Mouse (Mus musculus): Measurements from ENCODE around the gene Gm49384. TPM values are rescaled to one million over a fixed set of nuclear protein-coding genes. Genes with fewer than 3 reads are reported as not detected.
A peak's percentile ranks its signal among the peaks of the same experiment; 100 is the strongest.

Gm49384 gene
- polyA plus RNA-seq, 1 experiment from 2014 or later: 24.7 TPM

- peak; percentile 82 for ATAC-seq
- Histone ChIP-seq H3K27ac (peak overlapping the region; percentile 92), H3K36me3 (no peaks in the 10 kb centered on the region), H3K4me2 (replicated peaks) (peak overlapping the region; percentile 93), H3K27me3 (replicated peaks) (no peaks in the 10 kb centered on the region), H3K9ac (peak overlapping the region; percentile 70), H3K4me1 (replicated peaks) (peaks cover 13% of the 10 kb centered on the region; the same call in 1 of the 2 replicates), H3K9me3 (no peaks in the 10 kb centered on the region), H3K4me3 (replicated peaks) (peak overlapping the region; percentile 69)
- under 1% methylated on average over 94 of the region's 94 CpGs for WGBS
Observed at GRCm38 (mm10) chr12:69197378-69198163, 6.5 kb downstream of the Gm49384 start.

GRCm38 (mm10) chr12:69196444-69197377, 7.4 kb downstream of the Gm49384 start, which contains the start of gene Gm49383:
Gm49383 (minus strand) TSS chr12:69197104.
- peaks cover 13% of the 10 kb centered on the region; the same call in 1 of the 2 replicates for H3K4me1 ChIP-seq (replicated peaks)
- H3K27me3 ChIP-seq (replicated peaks): no peaks in the 10 kb centered on the region
- peak within 1 kb of the TSS; percentile 92 for H3K27ac ChIP-seq
- H3K4me3 ChIP-seq (replicated peaks): peak within 1 kb of the TSS; percentile 69
- no peaks in the 10 kb centered on the region for H3K36me3 ChIP-seq
- H3K4me2 ChIP-seq (replicated peaks): peak within 1 kb of the TSS; percentile 93
- no peaks in the 10 kb centered on the region for H3K9me3 ChIP-seq
- peak within 1 kb of the TSS; percentile 70 for H3K9ac ChIP-seq
- peak; percentile 86 for ATAC-seq
- WGBS: under 1% methylated on average over 75 of the region's 75 CpGs

- Histone ChIP-seq H3K4me1 (replicated peaks) (no peaks in the 10 kb centered on the region), H3K4me3 (replicated peaks) (no peak overlapping the region), H3K27me3 (replicated peaks) (no peaks in the 10 kb centered on the region), H3K9ac (no peak overlapping the region), H3K27ac (no peak overlapping the region), H3K9me3 (no peaks in the 10 kb centered on the region), H3K36me3 (0 out of 2 replicates have a peak, but pooled peaks cover 6% of the 10 kb centered on the region), H3K4me2 (replicated peaks) (no peak overlapping the region)
- 95% methylated on average over 2 of the region's 2 CpGs for WGBS
- no peak for ATAC-seq
Observed at GRCm38 (mm10) chr12:69192637-69193036, 11.4 kb downstream of the Gm49384 start.

GRCm38 (mm10) chr12:69191396-69191795, 12.7 kb downstream of the Gm49384 start:
- no peak overlapping the region for H3K4me2 ChIP-seq (replicated peaks)

DNA sequence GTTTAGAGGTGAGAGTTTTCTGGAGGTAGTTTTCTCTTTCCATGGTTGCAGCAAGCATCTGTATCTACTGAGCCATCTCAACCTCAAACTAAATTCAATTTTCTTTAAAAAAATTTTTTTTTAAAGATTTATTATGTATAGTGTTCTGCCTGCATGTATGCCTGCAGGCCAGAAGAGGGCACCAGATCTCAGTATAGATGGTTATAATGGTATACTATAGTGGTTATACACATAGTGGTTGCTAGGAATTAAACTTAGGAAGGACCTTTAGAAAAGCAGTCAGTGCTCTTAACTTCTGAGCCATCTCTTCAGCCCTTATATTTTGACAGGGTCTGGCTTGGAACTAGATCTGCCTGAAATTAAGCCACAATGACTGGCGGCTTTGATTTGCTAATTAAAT, 13.5 kb downstream of the Gm49384 start:
- Histone ChIP-seq H3K9ac (no peak overlapping the region), H3K4me2 (replicated peaks) (no peak overlapping the region), H3K27ac (no peak overlapping the region), H3K9me3 (no peaks in the 10 kb centered on the region), H3K27me3 (replicated peaks) (no peaks in the 10 kb centered on the region), H3K4me1 (replicated peaks) (peaks cover 9% of the 10 kb centered on the region; the same call in 1 of the 2 replicates), H3K36me3 (0 out of 2 replicates have a peak, but pooled peaks cover 6% of the 10 kb centered on the region), H3K4me3 (replicated peaks) (no peak overlapping the region)
- ATAC-seq: no peak
- 100% methylated on average over 1 of the region's 1 CpGs for WGBS

More at GRCm38 (mm10) chr12:69191396-69191795, 12.7 kb downstream of the Gm49384 start:
- no peak overlapping the region for H3K27ac ChIP-seq
- H3K27me3 ChIP-seq (replicated peaks): no peaks in the 10 kb centered on the region
- 0 out of 2 replicates have a peak, but pooled peaks cover 6% of the 10 kb centered on the region for H3K36me3 ChIP-seq
- no peaks in the 10 kb centered on the region for H3K9me3 ChIP-seq
- 85% methylated on average over 5 of the region's 5 CpGs for WGBS
- no peak for ATAC-seq
- H3K4me1 ChIP-seq (replicated peaks): peaks cover 8% of the 10 kb centered on the region; the same call in 1 of the 2 replicates
- H3K4me3 ChIP-seq (replicated peaks): no peak overlapping the region
- no peak overlapping the region for H3K9ac ChIP-seq

DNA sequence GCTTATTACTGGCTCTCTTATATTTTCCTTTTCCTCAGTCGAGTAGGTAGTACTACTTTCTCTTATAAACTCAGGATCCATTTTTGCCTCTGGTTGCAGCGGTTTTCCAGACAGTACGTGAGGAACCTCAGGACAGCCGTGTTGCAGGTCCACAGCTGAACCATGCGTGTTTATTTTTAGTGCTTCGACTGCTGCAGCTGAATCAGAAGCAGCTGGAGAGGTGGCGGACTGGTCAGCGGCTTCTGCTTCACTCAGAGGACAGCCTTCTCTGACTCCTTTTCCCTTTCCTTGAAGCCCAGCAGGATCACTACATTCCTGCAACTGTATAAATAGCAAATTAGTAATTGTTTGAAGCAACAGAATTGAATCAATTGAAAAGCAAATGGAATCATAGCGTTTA, 14.0 kb downstream of the Gm49384 start:
- ATAC-seq: no peak
- Histone ChIP-seq H3K9me3 (no peaks in the 10 kb centered on the region), H3K9ac (no peak overlapping the region), H3K4me1 (replicated peaks) (peaks cover 10% of the 10 kb centered on the region; the same call in 1 of the 2 replicates), H3K4me2 (replicated peaks) (no peak overlapping the region), H3K4me3 (replicated peaks) (no peak overlapping the region), H3K27ac (no peak overlapping the region), H3K36me3 (0 out of 2 replicates have a peak, but pooled peaks cover 6% of the 10 kb centered on the region), H3K27me3 (replicated peaks) (no peaks in the 10 kb centered on the region)
- 81% methylated on average over 9 of the region's 9 CpGs for WGBS

GRCm38 (mm10) chr12:69186811-69187471, 17.1 kb downstream of the Gm49384 start:
- Histone ChIP-seq H3K4me3 (replicated peaks) (0 out of 2 replicates have a peak overlapping the region, but pooled peaks have one; percentile 2), H3K4me2 (replicated peaks) (peak overlapping the region; percentile 35; the same call in 1 of the 2 replicates)

GRCm38 (mm10) chr12:69185371-69185770, 18.7 kb downstream of the Gm49384 start:
- no peaks in the 10 kb centered on the region for H3K9me3 ChIP-seq
- peak overlapping the region; percentile 82 for H3K4me3 ChIP-seq (replicated peaks)

More at GRCm38 (mm10) chr12:69186811-69187471, 17.1 kb downstream of the Gm49384 start:
- Histone ChIP-seq H3K4me1 (replicated peaks) (peaks cover 10% of the 10 kb centered on the region; the same call in 1 of the 2 replicates), H3K36me3 (0 out of 2 replicates have a peak, but pooled peaks cover 6% of the 10 kb centered on the region), H3K9ac (no peak overlapping the region), H3K27me3 (replicated peaks) (no peaks in the 10 kb centered on the region), H3K9me3 (no peaks in the 10 kb centered on the region), H3K27ac (peak overlapping the region; percentile 33)
- WGBS: 61% methylated on average over 5 of the region's 5 CpGs
- no peak for ATAC-seq

DNA sequence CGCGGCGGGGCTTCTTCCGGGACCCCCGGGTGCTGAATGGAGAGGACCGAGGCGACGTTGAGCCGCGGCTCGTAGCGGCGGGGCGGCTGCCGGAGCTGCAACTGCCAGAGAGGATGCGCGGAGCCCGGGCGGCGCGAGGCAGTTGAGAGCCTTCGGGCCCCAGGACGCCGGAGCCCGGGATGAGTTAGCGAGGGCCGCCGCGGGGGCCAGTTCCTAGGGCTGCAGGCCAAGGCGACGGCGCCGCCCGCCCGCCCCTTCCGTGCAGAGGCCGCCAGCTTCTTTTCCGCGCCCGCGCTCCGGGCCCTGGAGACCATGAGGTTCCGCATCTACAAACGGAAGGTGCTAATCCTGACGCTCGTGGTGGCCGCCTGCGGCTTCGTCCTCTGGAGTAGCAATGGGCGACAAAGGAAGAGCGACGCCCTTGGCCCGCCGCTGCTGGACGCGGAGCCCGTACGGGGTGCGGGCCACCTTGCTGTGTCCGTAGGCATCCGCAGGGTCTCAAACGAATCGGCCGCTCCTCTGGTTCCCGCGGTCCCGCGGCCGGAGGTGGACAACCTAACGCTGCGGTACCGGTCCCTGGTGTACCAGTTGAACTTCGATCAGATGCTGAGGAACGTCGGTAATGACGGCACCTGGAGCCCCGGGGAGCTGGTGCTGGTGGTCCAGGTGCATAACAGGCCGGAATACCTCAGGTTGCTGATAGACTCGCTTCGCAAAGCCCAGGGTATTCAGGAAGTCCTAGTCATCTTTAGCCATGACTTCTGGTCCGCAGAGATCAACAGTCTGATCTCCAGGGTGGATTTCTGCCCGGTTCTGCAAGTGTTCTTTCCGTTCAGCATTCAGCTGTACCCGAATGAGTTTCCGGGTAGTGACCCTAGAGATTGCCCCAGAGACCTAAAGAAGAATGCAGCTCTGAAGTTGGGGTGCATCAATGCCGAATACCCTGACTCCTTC, 19.4 kb downstream of the Gm49384 start:
- Histone ChIP-seq H3K9ac (peak overlapping the region; percentile 92), H3K4me3 (replicated peaks) (peak overlapping the region; percentile 82), H3K36me3 (no peaks in the 10 kb centered on the region), H3K9me3 (no peaks in the 10 kb centered on the region), H3K27ac (peak overlapping the region; percentile 88), H3K4me1 (replicated peaks) (peaks cover 10% of the 10 kb centered on the region; the same call in 1 of the 2 replicates), H3K4me2 (replicated peaks) (peak overlapping the region; percentile 90), H3K27me3 (replicated peaks) (no peaks in the 10 kb centered on the region)
- peak; percentile 71 for ATAC-seq
- WGBS: 2% methylated on average over 86 of the region's 86 CpGs

More at GRCm38 (mm10) chr12:69185371-69185770, 18.7 kb downstream of the Gm49384 start:
- 70% methylated on average over 7 of the region's 7 CpGs for WGBS
- no peak for ATAC-seq
- no peaks in the 10 kb centered on the region for H3K27me3 ChIP-seq (replicated peaks)
- H3K36me3 ChIP-seq: 0 out of 2 replicates have a peak, but pooled peaks cover 4% of the 10 kb centered on the region
- peak overlapping the region; percentile 92 for H3K9ac ChIP-seq
- H3K4me1 ChIP-seq (replicated peaks): peaks cover 10% of the 10 kb centered on the region; the same call in 1 of the 2 replicates
- H3K27ac ChIP-seq: no peak overlapping the region
- peak overlapping the region; percentile 90 for H3K4me2 ChIP-seq (replicated peaks)

GRCm38 (mm10) chr12:69183583-69184308, 20.3 kb downstream of the Gm49384 start, which contains the start of the genes Rpl36al and Mgat2:
Rpl36al (minus strand) TSS chr12:69184083.
Mgat2 (plus strand) TSS chr12:69184157.
- peak within 1 kb of the TSS; percentile 90 for H3K4me2 ChIP-seq (replicated peaks)
- peak within 1 kb of the TSS; percentile 92 for H3K9ac ChIP-seq
- no peaks in the 10 kb centered on the region for H3K27me3 ChIP-seq (replicated peaks)
- no peaks in the 10 kb centered on the region for H3K9me3 ChIP-seq
- peak; percentile 99 for ATAC-seq
- H3K27ac ChIP-seq: peak within 1 kb of the TSS; percentile 88
- under 1% methylated on average over 84 of the region's 84 CpGs for WGBS
- H3K4me1 ChIP-seq (replicated peaks): peaks cover 10% of the 10 kb centered on the region; the same call in 1 of the 2 replicates
- peak within 1 kb of the TSS; percentile 82 for H3K4me3 ChIP-seq (replicated peaks)
- no peaks in the 10 kb centered on the region for H3K36me3 ChIP-seq

Data from intestine, embryonic 15.5 days (tissue).